In genomic region chr3:105280971-105281370, GRCm38 (mm10) we compare ENCODE assay signal across 20 mouse cellular contexts.
DNase-seq lines count a peak whose midpoint lies in the region; ATAC-seq and TF ChIP-seq lines count a peak whose summit lies in the region.
"Had no signal": no experiment of that assay in that cellular context is flagged by ENCODE, and none has a peak within 500 bp of the region (broad histone marks: within the 10 kb centered on the region; RNA-seq: fewer than 3 reads in every experiment).

No protein-coding gene starts in this region.

- H3K27ac ChIP-seq in heart, embryonic 11.5 days (ENCODE audit: low read depth, low read length) = no peak overlapping the region
- H3K27ac ChIP-seq: embryonic facial prominence, embryonic 12.5 days; heart, embryonic 10.5 days; lung, embryonic 15.5 days; stomach, postnatal 0 days had no signal

- no peak overlapping the region for H3K4me3 ChIP-seq in heart, embryonic 11.5 days (ENCODE audit: low read depth, low read length)
- H3K4me3 ChIP-seq: embryonic facial prominence, embryonic 12.5 days; heart, embryonic 10.5 days; lung, embryonic 15.5 days had no signal

- no peaks in the 10 kb centered on the region for H3K36me3 ChIP-seq in heart, embryonic 11.5 days (ENCODE audit: control insufficient read depth, insufficient read depth, low read length)
- H3K36me3 ChIP-seq: embryonic facial prominence, embryonic 12.5 days; heart, embryonic 10.5 days; lung, embryonic 15.5 days had no signal

- H3K9ac ChIP-seq in heart, embryonic 11.5 days (ENCODE audit: low read depth, low read length) = no peak overlapping the region
- H3K9ac ChIP-seq: embryonic facial prominence, embryonic 12.5 days; lung, embryonic 15.5 days had no signal

- intact Hi-C loops in left cerebral cortex, postnatal 14 days (cut with DNase I) = no loop called here

- no peaks in the 10 kb centered on the region for H3K9me3 ChIP-seq in heart, embryonic 11.5 days (replicated peaks; ENCODE audit: control insufficient read depth, low read length)
- H3K9me3 ChIP-seq: embryonic facial prominence, embryonic 12.5 days; heart, embryonic 10.5 days; lung, embryonic 15.5 days had no signal

- H3K4me2 ChIP-seq in heart, embryonic 11.5 days = no peak overlapping the region
- H3K4me2 ChIP-seq: embryonic facial prominence, embryonic 12.5 days; lung, embryonic 15.5 days had no signal

- H3K4me1 ChIP-seq in heart, embryonic 11.5 days (ENCODE audit: control insufficient read depth, insufficient read depth, low read length) = no peaks in the 10 kb centered on the region
- H3K4me1 ChIP-seq: embryonic facial prominence, embryonic 12.5 days; heart, embryonic 10.5 days; lung, embryonic 15.5 days had no signal

- TF ChIP-seq CTCF in brain, embryonic 14.5 days (IDR thresholded peaks at IDR 0.05; ENCODE audit: borderline replicate concordance, extremely low read depth, insufficient read depth, insufficient read length) = no peak

- ATAC-seq in heart, embryonic 11.5 days (replicated peaks; ENCODE audit: insufficient number of reproducible peaks, low FRiP score, low TSS enrichment) = no peak
- ATAC-seq: hindbrain, embryonic 16.5 days; midbrain, embryonic 16.5 days had no signal

- TF ChIP-seq POLR2A in brain, embryonic 14.5 days (IDR thresholded peaks at IDR 0.05; ENCODE audit: borderline replicate concordance, extremely low read depth, insufficient read depth, insufficient read length, poor library complexity, severe bottlenecking) = no peak

- 69% methylated on average over 5 of the region's 5 CpGs for WGBS in heart, embryonic 11.5 days (ENCODE audit: insufficient replicate concordance)

- DNase-seq in heart, adult 11 months = peak; percentile 64
- peak; percentile 24 for DNase-seq in brain, embryonic 14.5 days (ENCODE audit: low read depth)
- DNase-seq in layer of hippocampus, adult 9-10 months (ENCODE audit: low spot score) = peak; percentile 40
- peak; percentile 12 to 26 for DNase-seq in left cerebral cortex, postnatal 14 days (ENCODE audit: low spot score in 2 of 2)
- no peak for DNase-seq in lung, adult 18-20 months
- DNase-seq in urinary bladder, adult 2 months (ENCODE audit: low spot score) = no peak
- DNase-seq in adrenal gland, adult (ENCODE audit: inconsistent age in 2 of 2, low spot score in 1 of 2) = no peak
- DNase-seq: adrenal gland, postnatal 25 days; cerebellum, postnatal 25 days; gastrocnemius, postnatal 10 days; kidney, adult 11 months; kidney, postnatal 4 days; thymus, postnatal 25 days had no signal

- no peaks in the 10 kb centered on the region for H3K27me3 ChIP-seq in heart, embryonic 11.5 days (ENCODE audit: control insufficient read depth, insufficient read depth, low read length)
- H3K27me3 ChIP-seq: embryonic facial prominence, embryonic 12.5 days; lung, embryonic 15.5 days had no signal

Comparison
In these comparisons a context has a peak if more than half of its experiments do, and no peak if none do; other contexts are left out.
1. DNase-seq: peak in heart, adult 11 months (single experiment), brain, embryonic 14.5 days (single experiment), layer of hippocampus, adult 9-10 months (single experiment) and left cerebral cortex, postnatal 14 days (2 of 2); none in lung, adult 18-20 months (0 of 2), urinary bladder, adult 2 months (single experiment) and adrenal gland, adult (0 of 2).